Mouse (Mus musculus) lung, postnatal 36 days (tissue): ENCODE measurements around the gene Ccl27a.

ENCODE experiments used
- DNase-seq: peaks from one replicate; pipeline ENCODE4 v3.0.0; 2022; ENCODE audit warnings: mixed read lengths

The Ccl27a gene

DNA sequence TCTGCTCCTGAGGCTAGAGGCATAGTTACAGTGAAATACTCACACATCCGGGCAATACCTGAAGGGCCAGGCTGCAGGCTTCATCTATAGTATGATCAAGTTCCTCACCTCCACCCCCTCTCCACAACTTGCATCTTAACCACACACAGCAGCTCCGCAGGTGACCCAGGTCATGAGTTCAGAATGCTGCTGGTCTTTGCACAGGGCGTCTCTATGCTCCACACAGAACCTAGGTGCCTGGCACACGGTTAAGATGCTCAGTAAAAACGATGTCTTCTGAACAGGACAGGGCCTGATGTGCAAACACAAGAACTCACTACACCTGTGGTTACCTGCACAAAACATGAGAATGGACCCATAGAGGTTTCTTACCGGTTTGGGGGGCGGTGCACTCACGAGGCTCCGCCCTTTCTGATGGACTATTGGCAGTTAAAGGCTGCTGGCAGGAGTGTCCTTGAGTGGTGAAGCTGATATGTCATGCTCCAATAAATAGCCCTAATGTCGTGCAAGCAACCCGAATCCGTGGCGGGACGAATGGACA is 19.2 kb downstream of the Ccl27a start, which contains the start of gene Galt:
Gene Galt, plus strand, starts transcription at position 432 of the 541 bp plus-strand sequence.
- peak; percentile 83 for DNase-seq

DNA sequence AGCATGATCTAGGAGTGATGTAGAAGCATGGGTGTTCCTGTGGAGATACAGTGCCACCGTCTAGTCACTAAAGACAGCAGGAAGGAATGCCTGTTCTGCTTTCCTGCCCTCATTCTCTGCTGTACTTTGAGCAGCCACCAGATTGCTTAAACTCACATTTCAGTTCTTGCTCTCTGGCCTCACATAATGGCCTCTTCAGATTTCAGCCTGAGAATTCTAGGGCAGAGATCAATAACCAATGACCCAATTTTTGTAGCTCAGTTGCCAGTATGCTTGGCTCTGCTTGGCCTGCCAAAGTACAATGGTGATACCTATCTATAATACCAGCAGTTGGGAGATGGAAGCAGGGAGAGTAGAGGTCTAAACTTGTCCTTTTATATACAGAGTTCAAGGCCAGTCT is 29.0 kb downstream of the Ccl27a start:
- no peak for DNase-seq

DNA sequence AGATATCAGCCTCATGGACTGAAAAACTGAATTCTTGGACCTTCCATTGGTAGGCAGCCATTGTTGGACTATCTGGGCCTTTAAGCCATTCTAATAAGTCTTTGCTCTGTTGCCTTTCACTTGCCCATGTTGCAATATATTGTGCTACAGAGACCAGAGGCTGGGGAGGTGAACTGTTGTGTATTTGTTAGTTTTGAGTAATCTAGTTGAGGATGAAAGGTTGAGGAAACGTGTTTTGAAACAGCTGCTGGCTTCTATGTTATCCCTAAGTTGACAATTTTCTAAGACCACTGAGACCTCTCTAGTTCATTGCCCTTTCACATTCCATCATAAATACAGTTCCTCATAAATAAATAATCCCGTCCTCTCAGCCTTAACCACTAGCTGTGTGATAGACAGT is 29.9 kb downstream of the Ccl27a start:
- no peak for DNase-seq

DNA sequence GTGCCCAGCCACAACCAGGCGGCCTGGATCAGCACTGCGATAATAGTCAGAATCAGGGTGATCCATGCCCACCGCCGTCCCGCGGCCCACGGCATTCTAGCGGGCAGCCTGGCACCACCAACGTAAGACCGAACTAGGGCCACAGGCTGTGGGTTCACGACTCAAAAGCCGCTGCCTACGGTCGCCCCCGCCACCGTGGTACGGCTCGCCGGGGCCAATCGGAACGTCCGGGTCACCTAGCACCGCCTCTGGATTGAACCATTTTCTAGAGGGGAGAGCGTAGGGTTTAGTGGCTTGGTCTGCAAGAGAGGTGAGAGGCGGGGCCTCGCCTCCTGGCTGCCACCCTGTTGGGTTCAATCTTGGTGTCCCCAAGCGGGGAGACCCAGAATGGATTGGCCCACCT is 32.9 kb downstream of the Ccl27a start:
- DNase-seq: peak; percentile 97

DNA sequence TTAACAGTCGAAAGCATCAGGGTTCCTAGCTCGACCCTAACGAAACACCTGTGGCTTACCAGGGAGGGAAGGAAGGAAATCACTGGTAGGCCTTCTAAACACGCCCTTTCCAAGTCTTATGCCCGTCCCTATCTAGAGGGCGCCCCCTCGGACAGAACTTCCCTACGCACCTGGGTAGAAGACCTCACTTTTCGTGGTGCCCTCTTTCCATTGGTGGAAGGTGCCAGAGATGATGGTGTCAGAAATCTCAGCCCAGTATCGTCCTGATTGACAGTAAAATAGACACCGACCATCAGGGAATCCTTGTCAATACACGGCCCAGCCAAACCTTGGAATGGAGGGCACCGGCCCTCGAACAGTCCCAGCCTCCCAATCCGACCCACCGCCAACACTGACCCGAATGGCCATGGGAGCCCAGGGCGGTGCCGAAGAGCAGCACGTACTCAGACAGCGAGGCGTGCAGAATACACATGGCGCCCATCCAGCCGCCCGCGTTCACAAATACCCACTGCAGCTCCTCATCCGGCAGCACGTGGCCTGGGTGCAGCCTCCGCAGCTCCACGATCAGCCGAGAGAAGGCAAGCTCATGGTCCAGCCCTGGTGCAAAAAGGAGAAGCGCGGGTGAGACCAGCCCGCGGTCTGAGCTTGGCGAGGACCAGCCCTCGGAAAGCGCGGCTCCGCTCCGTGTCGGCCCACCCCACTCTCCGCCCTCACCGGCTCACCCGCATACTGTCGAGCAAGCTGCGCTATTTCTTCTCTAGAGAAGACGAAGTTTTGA is 33.5 kb downstream of the Ccl27a start:
- peak; percentile 71 for DNase-seq

DNA sequence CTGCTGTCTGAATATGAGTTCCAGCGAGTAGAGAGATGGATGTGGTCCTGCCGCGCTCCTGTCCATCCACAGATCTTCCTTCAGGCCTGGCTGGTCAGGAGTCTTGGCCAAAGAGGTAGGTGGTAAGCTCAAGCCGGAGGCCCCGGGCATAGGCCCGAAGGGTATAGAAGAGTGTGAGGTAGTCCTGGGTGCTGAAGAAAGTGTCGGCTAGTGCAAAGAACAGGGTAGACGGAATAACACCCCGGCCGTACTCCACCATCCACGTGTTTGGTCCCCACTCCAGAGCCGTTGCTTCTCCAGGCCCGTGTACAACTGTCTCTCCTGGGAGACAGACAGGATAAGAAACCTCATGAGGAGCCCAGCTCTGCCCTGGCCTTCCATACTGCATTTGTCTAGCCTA is 34.8 kb downstream of the Ccl27a start:
- no peak for DNase-seq

DNA sequence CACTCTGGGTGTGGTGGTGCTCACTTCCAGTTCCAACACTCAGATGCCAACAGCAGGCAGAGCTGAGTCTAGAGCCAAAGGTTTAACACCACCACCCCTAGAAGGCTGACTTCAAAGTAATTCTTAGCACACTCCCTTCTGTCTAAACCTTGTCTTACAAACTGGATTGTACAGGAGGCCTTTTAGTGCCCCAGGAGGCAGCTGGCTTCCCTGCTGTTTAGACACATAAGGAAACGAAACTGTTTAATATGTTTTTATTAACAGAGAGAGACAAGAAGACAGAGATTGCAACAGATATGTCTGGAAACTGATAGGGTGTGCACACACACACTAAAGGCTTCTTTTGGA is 35.8 kb downstream of the Ccl27a start:
- DNase-seq: no peak

DNA sequence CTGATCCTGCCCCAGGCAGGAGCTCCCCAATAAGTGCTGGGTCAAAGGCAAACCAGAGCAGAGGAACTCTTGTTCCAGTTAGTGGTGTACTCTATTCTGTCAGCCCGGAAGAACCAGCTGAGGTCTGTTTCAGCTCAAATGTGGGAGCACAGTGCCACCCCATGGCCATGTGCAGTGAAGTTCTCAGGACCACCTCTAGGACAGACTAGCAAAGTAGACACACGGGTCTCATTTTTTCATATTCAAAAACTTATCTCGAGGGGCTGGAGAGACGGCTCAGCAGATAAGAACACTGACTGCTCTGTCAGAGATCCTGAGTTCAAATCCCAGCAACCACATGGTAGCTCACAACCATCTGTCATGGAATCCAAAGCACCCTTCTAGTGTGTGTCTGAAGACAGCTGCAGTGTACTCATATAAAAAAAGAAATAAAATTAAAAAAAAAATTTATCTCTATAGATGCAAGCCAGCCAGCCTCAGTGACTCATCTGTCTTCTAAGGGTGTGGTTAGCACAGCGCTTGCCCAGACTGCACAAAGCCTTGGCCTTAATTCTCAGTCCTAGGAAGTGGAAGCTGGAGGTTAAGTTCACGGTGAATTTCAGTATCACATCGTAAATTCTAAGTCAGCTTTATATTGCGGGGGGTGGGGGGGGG is 36.3 kb downstream of the Ccl27a start:
- peak; percentile 86 for DNase-seq

DNA sequence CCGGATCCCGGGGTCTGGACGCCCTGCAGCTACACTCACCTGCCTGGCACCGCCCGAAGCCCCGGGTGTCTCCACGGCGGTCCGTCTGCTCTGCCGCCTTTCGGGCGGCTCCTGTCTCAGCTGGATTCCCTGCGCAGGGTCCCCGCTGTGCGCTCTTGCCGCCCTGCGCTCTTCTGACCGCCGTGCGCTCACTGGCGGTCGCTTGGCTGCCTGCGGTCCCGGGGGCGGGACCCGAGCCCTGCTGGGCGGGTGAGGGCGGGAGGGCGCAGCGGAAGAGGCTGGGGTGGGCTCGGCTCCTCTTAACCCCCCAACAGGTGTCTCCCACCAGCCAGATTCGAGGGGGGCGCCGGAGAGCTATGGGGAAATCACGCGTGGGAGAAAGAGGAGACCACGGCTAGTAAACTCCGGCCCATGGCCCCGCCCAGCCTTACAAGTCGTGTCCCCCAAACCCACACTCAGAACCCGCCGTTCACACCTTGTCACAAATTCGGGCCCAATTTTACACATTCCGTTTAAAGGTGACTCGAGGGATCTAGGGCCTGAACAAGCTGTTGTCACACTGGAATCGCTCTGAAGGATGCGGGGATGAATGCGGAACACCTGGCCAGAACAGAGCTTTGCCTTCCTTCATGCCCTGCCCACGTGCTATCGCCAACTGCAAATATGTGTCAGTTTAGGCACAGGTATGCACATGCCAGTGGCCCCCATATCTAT is 42.8 kb downstream of the Ccl27a start, which contains the start of gene Arid3c:
Gene Arid3c, minus strand, starts transcription at position 91 of the 714 bp plus-strand sequence.
- no peak for DNase-seq

DNA sequence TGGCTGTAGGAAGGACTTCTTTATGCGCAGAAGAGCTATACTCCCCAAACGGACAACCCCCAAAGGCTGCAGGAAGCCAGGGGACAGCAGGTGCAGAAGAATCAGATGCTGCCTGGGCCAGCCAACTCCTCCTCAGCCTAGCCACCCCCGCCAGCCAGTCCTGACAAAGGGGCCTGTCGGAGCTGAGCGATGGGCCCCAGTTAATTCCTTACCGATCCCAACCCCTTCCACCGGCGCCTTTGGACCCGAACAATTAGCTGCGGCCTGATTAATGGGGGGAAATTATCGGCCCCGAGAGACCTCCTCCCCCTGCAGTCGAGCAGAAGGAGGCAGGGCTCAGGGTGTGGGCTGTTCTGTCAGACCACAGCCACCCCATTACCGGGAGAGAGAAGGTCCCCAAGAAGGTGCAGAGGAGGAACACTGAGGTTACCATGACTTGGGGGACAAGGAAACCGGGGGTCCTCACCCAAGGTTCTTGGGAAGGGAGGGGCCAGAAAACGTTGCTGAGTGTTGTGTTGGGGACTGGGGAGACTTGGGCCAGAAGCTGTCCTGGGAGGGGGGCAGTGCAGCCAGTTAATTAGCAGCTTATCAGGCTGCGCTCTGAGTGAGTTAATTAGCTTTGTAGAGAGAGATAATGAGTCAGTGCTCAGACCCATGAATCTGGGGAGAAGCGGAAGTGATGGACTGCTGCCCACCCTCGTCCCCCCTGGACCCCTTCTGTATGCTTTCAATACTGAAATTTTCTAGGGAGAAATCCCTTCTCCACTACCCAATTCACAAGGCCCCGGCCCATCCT is 47.0 kb downstream of the Ccl27a start:
- no peak for DNase-seq

DNA sequence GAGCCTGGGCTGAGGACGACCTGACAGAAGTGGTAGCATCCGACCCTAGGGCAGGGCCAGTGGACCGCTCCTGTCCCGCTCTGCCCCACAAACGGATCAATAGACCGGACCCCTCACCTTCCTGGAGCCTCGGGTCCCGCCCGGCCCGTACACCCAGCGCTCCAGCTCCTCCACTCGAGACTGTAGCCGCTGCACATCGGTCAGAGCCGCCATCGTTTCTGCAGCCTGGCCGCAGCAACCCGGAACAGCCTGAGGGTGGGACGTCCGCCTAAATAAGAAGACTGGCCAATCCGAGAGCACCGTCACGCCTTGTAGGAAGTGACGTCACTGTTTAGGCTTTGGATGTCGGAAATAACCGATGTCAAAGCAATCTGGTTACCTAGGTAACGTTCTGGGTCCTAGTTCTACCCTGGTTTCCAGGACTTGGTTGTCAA is 51.1 kb downstream of the Ccl27a start, which contains the start of gene Dctn3:
Gene Dctn3, minus strand, starts transcription at position 253 of the 434 bp plus-strand sequence.
- DNase-seq: peak; percentile 97
